Mouse (Mus musculus) E14TG2a.4 (cell line): ENCODE measurements around the gene Fbxl17.

ENCODE experiments used
- CTCF ChIP-seq: conservative IDR thresholded peaks from 2 replicates; pipeline ENCODE4 v1.5.1; 2014; ENCODE audit warnings: low read length
- NANOG ChIP-seq: IDR thresholded peaks from 2 replicates; pipeline ENCODE4 v1.6.1; 2014; ENCODE audit warnings: borderline replicate concordance, low read length, mixed read lengths
- POU5F1 ChIP-seq: IDR thresholded peaks from 2 replicates; pipeline ENCODE4 v1.6.1; 2014; ENCODE audit warnings: low read length, borderline replicate concordance

GRCm38 (mm10) chr17:63161953-63162352 is 337.9 kb downstream of the Fbxl17 start:
- no peak for TF ChIP-seq CTCF
- no peak for TF ChIP-seq NANOG
- no peak for TF ChIP-seq POU5F1
